Mouse (Mus musculus) gastrocnemius, postnatal 36 days (tissue): Measurements from ENCODE around the gene Synj1. TPM values are rescaled to one million over a fixed set of nuclear protein-coding genes. Genes with fewer than 3 reads are reported as not detected.
A peak's percentile ranks its signal among the peaks of the same experiment; 100 is the strongest.

Source experiments
- DNase-seq, 2 experiments: peaks; one replicate each; pipeline ENCODE4 v3.0.0; 2022
- intact Hi-C: fragments of 180-260 bp; cut with DNase I; formaldehyde crosslinking; loops from one replicate; pipeline ENCODE4 v1.15.1; 2025
- long read RNA-seq, 2 experiments: library from polyadenylated mRNA; stranded (forward); transcript quantifications; one replicate each; pipeline ENCODE4 v2.0.0; 2021
- total RNA-seq, 2 experiments: library from RNA; stranded (reverse); gene quantifications; 2 replicates each; pipeline ENCODE4 v1.2.3; 2021

Gene Synj1
- 10 to 100 TPM; 11.2 to 11.5 TPM for total RNA-seq
- long read RNA-seq, experiment 1, partial matches to known transcripts: 0 of 1 reads
- long read RNA-seq, experiment 1, other reads (novel, unspliced or antisense): 1 of 1 reads
- long read RNA-seq, experiment 2: 0 reads

GRCm38 (mm10) chr16:91011021-91011683, at the start of gene Synj1:
Gene Synj1 (minus strand): TSS chr16:91011308.
- DNase-seq: peak; percentile 86
- intact Hi-C loops: no loop called here

- DNase-seq: no peak
Measured at GRCm38 (mm10) chr16:91057741-91058140, 46.6 kb upstream of the Synj1 start.

GRCm38 (mm10) chr16:91057261-91057660, 46.2 kb upstream of the Synj1 start:
- intact Hi-C loops: no loop called here
- no peak for DNase-seq

More at GRCm38 (mm10) chr16:91057741-91058140, 46.6 kb upstream of the Synj1 start:
- intact Hi-C loops: no loop called here

- no peak for DNase-seq
- intact Hi-C loops: no loop called here
Measured at GRCm38 (mm10) chr16:91056043-91056821, 45.1 kb upstream of the Synj1 start.

GRCm38 (mm10) chr16:91055150-91055549, 44.0 kb upstream of the Synj1 start:
- intact Hi-C loops: no loop called here
- no peak for DNase-seq

GRCm38 (mm10) chr16:91053599-91053998, 42.5 kb upstream of the Synj1 start:
- DNase-seq: no peak
- intact Hi-C loops: no loop called here

- peak; percentile 25 to 42 for DNase-seq
- intact Hi-C loops: no loop called here
Measured at GRCm38 (mm10) chr16:91045511-91045910, 34.4 kb upstream of the Synj1 start.

GRCm38 (mm10) chr16:91044270-91045182, 33.4 kb upstream of the Synj1 start, which contains the start of gene Paxbp1:
Gene Paxbp1 (minus strand): TSS chr16:91044543.
- DNase-seq: peak; percentile 98 to 99
- intact Hi-C loops: no loop called here

- intact Hi-C loops: no loop called here
- DNase-seq: peak; percentile 19 to 40
Measured at GRCm38 (mm10) chr16:91043461-91044248, 32.5 kb upstream of the Synj1 start.

- DNase-seq: no peak
- intact Hi-C loops: no loop called here
Measured at GRCm38 (mm10) chr16:91042640-91043039, 31.5 kb upstream of the Synj1 start.

GRCm38 (mm10) chr16:91035866-91036265, 24.8 kb upstream of the Synj1 start:
- intact Hi-C loops: no loop called here
- DNase-seq: no peak

- intact Hi-C loops: no loop called here
- DNase-seq: no peak
Measured at GRCm38 (mm10) chr16:91030751-91031150, 19.6 kb upstream of the Synj1 start.

GRCm38 (mm10) chr16:91029901-91030300, 18.8 kb upstream of the Synj1 start:
- intact Hi-C loops: no loop called here

GRCm38 (mm10) chr16:91029161-91029743, 18.1 kb upstream of the Synj1 start:
- intact Hi-C loops: no loop called here
- DNase-seq: no peak

More at GRCm38 (mm10) chr16:91029901-91030300, 18.8 kb upstream of the Synj1 start:
- no peak for DNase-seq

GRCm38 (mm10) chr16:91026290-91026689, 15.2 kb upstream of the Synj1 start:
- DNase-seq: no peak
- intact Hi-C loops: no loop called here

- DNase-seq: no peak
- intact Hi-C loops: no loop called here
Measured at GRCm38 (mm10) chr16:91023384-91023783, 12.3 kb upstream of the Synj1 start.

- intact Hi-C loops: no loop called here
- DNase-seq: no peak
Measured at GRCm38 (mm10) chr16:91020842-91021483, 9.9 kb upstream of the Synj1 start.

GRCm38 (mm10) chr16:91019476-91019875, 8.4 kb upstream of the Synj1 start:
- intact Hi-C loops: no loop called here
- DNase-seq: no peak

- no peak for DNase-seq
- intact Hi-C loops: no loop called here
Measured at GRCm38 (mm10) chr16:91015761-91016160, 4.7 kb upstream of the Synj1 start.
